Mouse (Mus musculus) spleen, adult 2 months (tissue): ENCODE data around the gene Lefty2.

ENCODE experiments used
- CTCF ChIP-seq: fragments of 200-500 bp; IDR thresholded peaks from 2 replicates; pipeline ENCODE4 v1.5.1; 2011; ENCODE audit warnings: mild to moderate bottlenecking, inconsistent platforms; ENCODE audit not compliant: insufficient read depth, insufficient read length, insufficient replicate concordance; ENCODE audit errors: extremely low read depth
- POLR2A ChIP-seq: fragments of 200-500 bp; IDR thresholded peaks from 2 replicates; pipeline ENCODE4 v1.6.1; 2011; ENCODE audit warnings: low read depth, low read length, inconsistent platforms

GRCm38 (mm10) chr1:180943896-180944295, 51.0 kb downstream of the Lefty2 start:
- TF ChIP-seq CTCF (peak; percentile 0; the same call in 1 of the 2 replicates), POLR2A (no peak)
